Mouse (Mus musculus) bone marrow, adult 2 months (tissue): ENCODE measurements around the gene Alk. TPM values are rescaled to one million over a fixed set of nuclear protein-coding genes. Genes with fewer than 3 reads are reported as not detected.

Experiments
- H3K27ac ChIP-seq: fragments of 200-500 bp; 2 replicates; pipeline ENCODE4 v1.5.1; 2012; ENCODE audit warnings: low read depth, mild to moderate bottlenecking, control low read depth, inconsistent platforms, low read length; ENCODE audit not compliant: control insufficient read depth, poor library complexity, insufficient read depth
- H3K4me1 ChIP-seq: fragments of 200-500 bp; 2 replicates; pipeline ENCODE4 v1.6.1; 2011; ENCODE audit warnings: low read length; ENCODE audit not compliant: control insufficient read depth, insufficient read depth
- H3K4me3 ChIP-seq: fragments of 200-500 bp; replicated peaks from 2 replicates; pipeline ENCODE3; 2011; ENCODE audit warnings: mild to moderate bottlenecking, low read depth, low read length, control low read depth; ENCODE audit not compliant: control insufficient read depth
- CTCF ChIP-seq: fragments of 200-500 bp; IDR thresholded peaks from 2 replicates; pipeline ENCODE4 v1.5.1; 2011; ENCODE audit warnings: low read length, control low read depth; ENCODE audit not compliant: control insufficient read depth, insufficient read depth
- POLR2A ChIP-seq: fragments of 200-500 bp; IDR thresholded peaks from 2 replicates; pipeline ENCODE4 v1.6.1; 2011; ENCODE audit warnings: low read depth, mild to moderate bottlenecking, control low read depth, low read length, borderline replicate concordance; ENCODE audit not compliant: control insufficient read depth
- WGBS: fragments of 180-500 bp; shearing (Covaris S2); methylation state at CpG from one replicate; pipeline ENCODE4 v1.1.7; 2018; 5-methylcytosine and 5-hydroxymethylcytosine counted together
- polyA plus RNA-seq: library from polyadenylated mRNA; stranded (reverse); fragments of >200 nt; gene quantifications from 2 replicates; pipeline ENCODE4 v1.2.4, GENCODE M21; 2011; ENCODE audit warnings: low replicate concordance; ENCODE audit not compliant: missing spikeins, insufficient read depth, insufficient read length

Gene Alk
- polyA plus RNA-seq, 1 experiment, result not detected

- 67% methylated on average over 5 of the region's 5 CpGs for whole genome bisulfite sequencing
- TF ChIP-seq POLR2A, result no peak
- TF ChIP-seq CTCF, result no peak
- Histone ChIP-seq H3K27ac (no peak overlapping the region), H3K4me1 (no peaks in the 10 kb centered on the region), H3K4me3 (no peak overlapping the region)
These were observed 126.5 kb downstream of the Alk start for GRCm38 (mm10) chr17:72477889-72478405.

- no peaks in the 10 kb centered on the region for H3K4me1 ChIP-seq
- no peak overlapping the region for H3K4me3 ChIP-seq
- WGBS, result 52% methylated on average over 4 of the region's 4 CpGs
- no peak overlapping the region for H3K27ac ChIP-seq
- no peak for TF ChIP-seq POLR2A
- no peak for TF ChIP-seq CTCF
These were observed 127.5 kb downstream of the Alk start for GRCm38 (mm10) chr17:72476956-72477355.

- Histone ChIP-seq H3K4me1 (no peaks in the 10 kb centered on the region), H3K27ac (no peak overlapping the region), H3K4me3 (no peak overlapping the region)
- WGBS, result 74% methylated on average over 5 of the region's 5 CpGs
- TF ChIP-seq CTCF (no peak), POLR2A (no peak)
These were observed 130.3 kb downstream of the Alk start for GRCm38 (mm10) chr17:72474166-72474565.

GRCm38 (mm10) chr17:72448477-72448876 lies 155.9 kb downstream of the Alk start:
- no peak overlapping the region for H3K27ac ChIP-seq
- TF ChIP-seq CTCF (no peak), POLR2A (no peak)
- H3K4me3 ChIP-seq, result no peak overlapping the region
- 72% methylated on average over 4 of the region's 4 CpGs for WGBS
- H3K4me1 ChIP-seq, result no peaks in the 10 kb centered on the region

GRCm38 (mm10) chr17:72445204-72446177 lies 158.9 kb downstream of the Alk start:
- Histone ChIP-seq H3K27ac (no peak overlapping the region), H3K4me3 (no peak overlapping the region), H3K4me1 (no peaks in the 10 kb centered on the region)
- 61% methylated on average over 3 of the region's 3 CpGs for WGBS
- TF ChIP-seq POLR2A, result no peak
- TF ChIP-seq CTCF, result no peak

- Histone ChIP-seq H3K4me3 (no peak overlapping the region), H3K4me1 (no peaks in the 10 kb centered on the region), H3K27ac (no peak overlapping the region)
- 70% methylated on average over 4 of the region's 4 CpGs for WGBS
- TF ChIP-seq CTCF, result no peak
- no peak for TF ChIP-seq POLR2A
These were observed 187.0 kb downstream of the Alk start for GRCm38 (mm10) chr17:72417451-72417850.

GRCm38 (mm10) chr17:72414676-72415075 lies 189.8 kb downstream of the Alk start:
- TF ChIP-seq POLR2A (no peak), CTCF (no peak)
- no peaks in the 10 kb centered on the region for H3K4me1 ChIP-seq
- no peak overlapping the region for H3K4me3 ChIP-seq
- no peak overlapping the region for H3K27ac ChIP-seq

- Histone ChIP-seq H3K4me3 (no peak overlapping the region), H3K27ac (no peak overlapping the region), H3K4me1 (no peaks in the 10 kb centered on the region)
- 53% methylated on average over 2 of the region's 2 CpGs for WGBS
- TF ChIP-seq POLR2A, result no peak
- no peak for TF ChIP-seq CTCF
These were observed 199.6 kb downstream of the Alk start for GRCm38 (mm10) chr17:72404813-72405212.

GRCm38 (mm10) chr17:72401861-72402260 lies 202.6 kb downstream of the Alk start:
- Histone ChIP-seq H3K27ac (no peak overlapping the region), H3K4me3 (no peak overlapping the region), H3K4me1 (no peaks in the 10 kb centered on the region)
- WGBS, result 82% methylated on average over 3 of the region's 3 CpGs
- TF ChIP-seq CTCF (no peak), POLR2A (no peak)
